Mouse (Mus musculus) neural tube, embryonic 14.5 days (tissue): ENCODE data around the gene Tmem254a. TPM values are rescaled to one million over a fixed set of nuclear protein-coding genes. Genes with fewer than 3 reads are reported as not detected.
"Not testable (repeated sequence)": the region's sequence is repeated elsewhere in the genome, so short reads cannot be mapped to it uniquely, and the experiment has no call there.

Source experiments
- ATAC-seq: fragments of 200-750 bp; cut with Nextera tagmentation; 2 replicates; pipeline ENCODE4 v1.8.0; 2017; ENCODE audit warnings: low read depth, mild to moderate bottlenecking, moderate TSS enrichment, moderate library complexity
- H3K27ac ChIP-seq: fragments of 300-500 bp; sonication (generic); 2 replicates; pipeline ENCODE4 v1.5.1; 2014; ENCODE audit warnings: low read depth, mild to moderate bottlenecking, control low read depth, low read length, moderate library complexity, mixed read lengths
- H3K27me3 ChIP-seq: fragments of 300-500 bp; sonication (generic); 2 replicates; pipeline ENCODE4 v1.6.1; 2014; ENCODE audit warnings: low read length; ENCODE audit not compliant: control insufficient read depth, insufficient read depth
- H3K36me3 ChIP-seq: fragments of 300-500 bp; sonication (generic); 2 replicates; pipeline ENCODE4 v1.6.1; 2014; ENCODE audit warnings: low read length, mixed read lengths; ENCODE audit not compliant: control insufficient read depth, insufficient read depth
- H3K4me1 ChIP-seq: fragments of 300-500 bp; sonication (generic); 2 replicates; pipeline ENCODE4 v1.6.1; 2014; ENCODE audit warnings: low read length; ENCODE audit not compliant: control insufficient read depth, insufficient read depth
- H3K4me2 ChIP-seq: fragments of 300-500 bp; sonication (generic); 2 replicates; pipeline ENCODE4 v1.6.1; 2014; ENCODE audit warnings: mild to moderate bottlenecking, low read depth, low read length, control low read depth
- H3K4me3 ChIP-seq: fragments of 300-500 bp; sonication (generic); 2 replicates; pipeline ENCODE4 v1.5.1; 2014; ENCODE audit warnings: low read depth, low read length, control low read depth, mixed read lengths
- H3K9ac ChIP-seq: fragments of 300-500 bp; sonication (generic); replicated peaks from 2 replicates; pipeline ENCODE4 v1.6.1; 2014; ENCODE audit warnings: low read depth, mild to moderate bottlenecking, control low read depth, low read length, mixed read lengths
- H3K9me3 ChIP-seq: fragments of 300-500 bp; sonication (generic); 2 replicates; pipeline ENCODE4 v1.6.1; 2016; ENCODE audit warnings: low read length; ENCODE audit not compliant: control insufficient read depth
- WGBS: fragments of 180-500 bp; shearing (Covaris S2); extraction: QIAGEN DNeasy Blood & Tissue Kit; methylation state at CpG from one replicate; pipeline ENCODE4 v1.1.7; 2014; 5-methylcytosine and 5-hydroxymethylcytosine counted together
- polyA plus RNA-seq: library from polyadenylated mRNA; unstranded; fragments of >200 nt; fragmentation: Nextera tagmentation; extraction: Ambion mirVana; gene quantifications from 2 replicates; pipeline ENCODE4 v1.2.1, GENCODE M21; 2014

Gene Tmem254a
- polyA plus RNA-seq, 1 experiment from 2014 or later = 9.1 TPM

GRCm38 (mm10) chr14:25903000-25903399, 24.5 kb downstream of the Tmem254a start, which contains the start of gene Plac9a:
Gene Plac9a (minus strand): TSS chr14:25903100.
- H3K27ac ChIP-seq, H3K9me3 ChIP-seq, ATAC-seq, H3K36me3 ChIP-seq, H3K4me2 ChIP-seq, H3K27me3 ChIP-seq, H3K4me3 ChIP-seq, H3K9ac ChIP-seq, H3K4me1 ChIP-seq: not testable (repeated sequence)
- WGBS = no CpG with 5 or more reads among the region's 10 CpGs

GRCm38 (mm10) chr14:25895686-25896085, 31.8 kb downstream of the Tmem254a start:
- H3K27me3 ChIP-seq, H3K4me3 ChIP-seq, H3K9me3 ChIP-seq, H3K4me1 ChIP-seq, H3K27ac ChIP-seq, H3K36me3 ChIP-seq, ATAC-seq, H3K9ac ChIP-seq, H3K4me2 ChIP-seq: not testable (repeated sequence)
- WGBS = no CpG with 5 or more reads among the region's 7 CpGs

GRCm38 (mm10) chr14:25894566-25894965, 32.9 kb downstream of the Tmem254a start:
- H3K36me3 ChIP-seq, H3K4me1 ChIP-seq, H3K9ac ChIP-seq, H3K27ac ChIP-seq, ATAC-seq, H3K4me3 ChIP-seq, H3K27me3 ChIP-seq, H3K9me3 ChIP-seq, H3K4me2 ChIP-seq: not testable (repeated sequence)
- no CpG with 5 or more reads among the region's 3 CpGs for WGBS

GRCm38 (mm10) chr14:25885886-25886285, 41.6 kb downstream of the Tmem254a start:
- not testable (repeated sequence) for H3K9ac ChIP-seq, H3K4me2 ChIP-seq, H3K27ac ChIP-seq, ATAC-seq, H3K27me3 ChIP-seq, H3K4me1 ChIP-seq, H3K9me3 ChIP-seq, H3K36me3 ChIP-seq, H3K4me3 ChIP-seq
- no CpG with 5 or more reads among the region's 12 CpGs for WGBS

GRCm38 (mm10) chr14:25881769-25882168, 45.7 kb downstream of the Tmem254a start:
- ATAC-seq, H3K27ac ChIP-seq, H3K4me2 ChIP-seq, H3K4me3 ChIP-seq, H3K36me3 ChIP-seq, H3K9me3 ChIP-seq, H3K4me1 ChIP-seq, H3K27me3 ChIP-seq, H3K9ac ChIP-seq: not testable (repeated sequence)
- WGBS = no CpG with 5 or more reads among the region's 9 CpGs

- not testable (repeated sequence) for H3K9me3 ChIP-seq, H3K4me1 ChIP-seq, H3K27ac ChIP-seq, H3K4me3 ChIP-seq, H3K4me2 ChIP-seq, H3K9ac ChIP-seq, H3K36me3 ChIP-seq, H3K27me3 ChIP-seq, ATAC-seq
- no CpG with 5 or more reads among the region's 7 CpGs for WGBS
These were observed 50.8 kb downstream of the Tmem254a start for GRCm38 (mm10) chr14:25876640-25877039.

Other genes with a start within 250 kb of the Tmem254a start
- gene Ppif, start 233.5 kb downstream of the Tmem254a start, polyA plus RNA-seq = 38.2 and 41.2 TPM in 2 replicates
- gene Zcchc24, start 158.6 kb downstream of the Tmem254a start, polyA plus RNA-seq = 11.0 and 17.5 TPM in 2 replicates
- gene Anxa11, start 85.5 kb downstream of the Tmem254a start, polyA plus RNA-seq = 0.91 and 1.7 TPM in 2 replicates
- gene Plac9a, start 24.6 kb downstream of the Tmem254a start, polyA plus RNA-seq = not detected in 2 replicates
- gene Cphx1, start 10.6 kb upstream of the Tmem254a start, polyA plus RNA-seq = not detected in 2 replicates
- gene Duxbl1, start 50.9 kb upstream of the Tmem254a start, polyA plus RNA-seq = 1.7 and 3.3 TPM in 2 replicates
- 2.0 and 8.7 TPM in 2 replicates for gene Gm9780, start 115.0 kb upstream of the Tmem254a start, polyA plus RNA-seq
- gene Tmem254c, start 139.7 kb upstream of the Tmem254a start, polyA plus RNA-seq = 17.4 and 22.3 TPM in 2 replicates
- not detected in 2 replicates for gene Cphx2, start 153.8 kb upstream of the Tmem254a start, polyA plus RNA-seq
- not detected in 2 replicates for gene Cphx3, start 154.6 kb upstream of the Tmem254a start, polyA plus RNA-seq
- gene Duxbl2, start 190.7 kb upstream of the Tmem254a start, polyA plus RNA-seq = 2.6 TPM in 1 of 2 replicates, not detected in the other